Mouse (Mus musculus) mouse trophoblast stem cell (cell line): Measurements from ENCODE around the gene Gm5615.

Experiments used
- in situ Hi-C, 2 experiments: fragments of 300-500 bp; cut with MseI, MboI; formaldehyde crosslinking; loops; 2 replicates in 1 of 2; 3 replicates in 1 of 2; pipeline ENCODE4 v1.15.1; 2025

The Gm5615 gene

GRCm38 (mm10) chr9:36541863-36542262 lies at the start of gene Gm5615:
TSS of gene Gm5615 (minus strand) at chr9:36541963.
- in situ Hi-C loops: no loop called here

GRCm38 (mm10) chr9:36582535-36582934 lies 40.8 kb upstream of the Gm5615 start, which contains the start of gene Gm17689:
TSS of gene Gm17689 (minus strand) at chr9:36582635.
- in situ Hi-C loops: no loop called here

GRCm38 (mm10) chr9:36504211-36504610 lies 37.6 kb downstream of the Gm5615 start:
- in situ Hi-C loops: no loop called here

- in situ Hi-C loops: no loop called here
These were observed 45.9 kb downstream of the Gm5615 start for GRCm38 (mm10) chr9:36495824-36496223.

- in situ Hi-C loops: no loop called here
These were observed 47.1 kb downstream of the Gm5615 start for GRCm38 (mm10) chr9:36494501-36495220.
